Mouse (Mus musculus): ENCODE results near the gene Tmem189. TPM values are rescaled to one million over a fixed set of nuclear protein-coding genes. Genes with fewer than 3 reads are reported as not detected.

Gene Tmem189
- 35.5 and 37.5 TPM in 2 replicates for polyA plus RNA-seq (2014; fragmentation: Nextera tagmentation; extraction: Ambion mirVana)

GRCm38 (mm10) chr2:167689501-167690218 lies at the start of gene Tmem189:
Tmem189 (minus strand) TSS chr2:167689822.
- peak within 1 kb of the TSS; percentile 54 for H3K4me3 ChIP-seq (ENCODE audit: low read depth, low read length)
- H3K9me3 ChIP-seq (ENCODE audit: control insufficient read depth, low read length), result no peaks in the 10 kb centered on the region
- WGBS, result under 1% methylated on average over 95 of the region's 99 CpGs
- H3K4me1 ChIP-seq (ENCODE audit: control insufficient read depth, insufficient read depth, low read length), result peaks cover 9% of the 10 kb centered on the region; the same call in 1 of the 2 replicates
- peak within 1 kb of the TSS; percentile 58 for H3K9ac ChIP-seq (ENCODE audit: low read length)
- peak within 1 kb of the TSS; percentile 89 for H3K4me2 ChIP-seq (ENCODE audit: low read depth, severe bottlenecking)
- no peaks in the 10 kb centered on the region for H3K36me3 ChIP-seq (ENCODE audit: control insufficient read depth, insufficient read depth, low read length)
- no peak within 1 kb of the TSS for H3K27ac ChIP-seq (replicated peaks; ENCODE audit: low read depth, low read length)
- peaks cover 22% of the 10 kb centered on the region for H3K27me3 ChIP-seq (ENCODE audit: control insufficient read depth, insufficient read depth, low read length)
- DNase-seq (ENCODE audit: low spot score), result peak; percentile 77
- ATAC-seq (ENCODE audit: insufficient number of reproducible peaks, low FRiP score, low TSS enrichment, low read depth), result no peak

GRCm38 (mm10) chr2:167739030-167739429 lies 49.4 kb upstream of the Tmem189 start:
- 45% methylated on average over 6 of the region's 6 CpGs for WGBS
- Histone ChIP-seq H3K9me3 (ENCODE audit: control insufficient read depth, low read length) (no peaks in the 10 kb centered on the region), H3K4me1 (ENCODE audit: control insufficient read depth, insufficient read depth, low read length) (0 out of 2 replicates have a peak, but pooled peaks cover 2% of the 10 kb centered on the region), H3K27ac (replicated peaks; ENCODE audit: low read depth, low read length) (no peak overlapping the region), H3K4me3 (ENCODE audit: low read depth, low read length) (no peak overlapping the region), H3K36me3 (ENCODE audit: control insufficient read depth, insufficient read depth, low read length) (no peaks in the 10 kb centered on the region), H3K9ac (ENCODE audit: low read length) (no peak overlapping the region), H3K27me3 (ENCODE audit: control insufficient read depth, insufficient read depth, low read length) (no peaks in the 10 kb centered on the region), H3K4me2 (ENCODE audit: low read depth, severe bottlenecking) (no peak overlapping the region)
- ATAC-seq (ENCODE audit: insufficient number of reproducible peaks, low FRiP score, low TSS enrichment, low read depth) (no peak), DNase-seq (ENCODE audit: low spot score) (no peak)

GRCm38 (mm10) chr2:167734861-167735260 lies 45.2 kb upstream of the Tmem189 start:
- no peak for ATAC-seq (ENCODE audit: insufficient number of reproducible peaks, low FRiP score, low TSS enrichment, low read depth)
- 80% methylated on average over 10 of the region's 10 CpGs for WGBS
- Histone ChIP-seq H3K27me3 (ENCODE audit: control insufficient read depth, insufficient read depth, low read length) (no peaks in the 10 kb centered on the region), H3K27ac (replicated peaks; ENCODE audit: low read depth, low read length) (no peak overlapping the region), H3K9ac (ENCODE audit: low read length) (no peak overlapping the region), H3K36me3 (ENCODE audit: control insufficient read depth, insufficient read depth, low read length) (no peaks in the 10 kb centered on the region), H3K4me2 (ENCODE audit: low read depth, severe bottlenecking) (no peak overlapping the region), H3K4me3 (ENCODE audit: low read depth, low read length) (no peak overlapping the region), H3K9me3 (ENCODE audit: control insufficient read depth, low read length) (no peaks in the 10 kb centered on the region), H3K4me1 (ENCODE audit: control insufficient read depth, insufficient read depth, low read length) (0 out of 2 replicates have a peak, but pooled peaks cover 2% of the 10 kb centered on the region)
- DNase-seq (ENCODE audit: low spot score), result no peak

GRCm38 (mm10) chr2:167731149-167731548 lies 41.5 kb upstream of the Tmem189 start:
- Histone ChIP-seq H3K27me3 (ENCODE audit: control insufficient read depth, insufficient read depth, low read length) (no peaks in the 10 kb centered on the region), H3K9ac (ENCODE audit: low read length) (no peak overlapping the region), H3K4me1 (ENCODE audit: control insufficient read depth, insufficient read depth, low read length) (no peaks in the 10 kb centered on the region), H3K4me2 (ENCODE audit: low read depth, severe bottlenecking) (no peak overlapping the region), H3K36me3 (ENCODE audit: control insufficient read depth, insufficient read depth, low read length) (no peaks in the 10 kb centered on the region), H3K4me3 (ENCODE audit: low read depth, low read length) (no peak overlapping the region), H3K27ac (replicated peaks; ENCODE audit: low read depth, low read length) (no peak overlapping the region), H3K9me3 (ENCODE audit: control insufficient read depth, low read length) (no peaks in the 10 kb centered on the region)
- WGBS, result 50% methylated on average over 13 of the region's 13 CpGs
- DNase-seq (ENCODE audit: low spot score), result no peak
- no peak for ATAC-seq (ENCODE audit: insufficient number of reproducible peaks, low FRiP score, low TSS enrichment, low read depth)

GRCm38 (mm10) chr2:167730036-167730435 lies 40.4 kb upstream of the Tmem189 start:
- no peak for DNase-seq (ENCODE audit: low spot score)
- no peaks in the 10 kb centered on the region for H3K36me3 ChIP-seq (ENCODE audit: control insufficient read depth, insufficient read depth, low read length)
- no peak for ATAC-seq (ENCODE audit: insufficient number of reproducible peaks, low FRiP score, low TSS enrichment, low read depth)
- 73% methylated on average over 7 of the region's 7 CpGs for WGBS
- no peak overlapping the region for H3K9ac ChIP-seq (ENCODE audit: low read length)
- no peaks in the 10 kb centered on the region for H3K9me3 ChIP-seq (ENCODE audit: control insufficient read depth, low read length)
- H3K27me3 ChIP-seq (ENCODE audit: control insufficient read depth, insufficient read depth, low read length), result no peaks in the 10 kb centered on the region
- no peak overlapping the region for H3K4me2 ChIP-seq (ENCODE audit: low read depth, severe bottlenecking)
- no peak overlapping the region for H3K27ac ChIP-seq (replicated peaks; ENCODE audit: low read depth, low read length)
- no peaks in the 10 kb centered on the region for H3K4me1 ChIP-seq (ENCODE audit: control insufficient read depth, insufficient read depth, low read length)
- H3K4me3 ChIP-seq (ENCODE audit: low read depth, low read length), result no peak overlapping the region

- Histone ChIP-seq H3K4me1 (ENCODE audit: control insufficient read depth, insufficient read depth, low read length) (no peaks in the 10 kb centered on the region), H3K4me3 (ENCODE audit: low read depth, low read length) (no peak overlapping the region), H3K27me3 (ENCODE audit: control insufficient read depth, insufficient read depth, low read length) (no peaks in the 10 kb centered on the region), H3K9ac (ENCODE audit: low read length) (no peak overlapping the region), H3K4me2 (ENCODE audit: low read depth, severe bottlenecking) (no peak overlapping the region), H3K27ac (replicated peaks; ENCODE audit: low read depth, low read length) (no peak overlapping the region), H3K36me3 (ENCODE audit: control insufficient read depth, insufficient read depth, low read length) (no peaks in the 10 kb centered on the region), H3K9me3 (ENCODE audit: control insufficient read depth, low read length) (no peaks in the 10 kb centered on the region)
- ATAC-seq (ENCODE audit: insufficient number of reproducible peaks, low FRiP score, low TSS enrichment, low read depth) (no peak), DNase-seq (ENCODE audit: low spot score) (no peak)
- WGBS, result 70% methylated on average over 13 of the region's 13 CpGs
Measured at GRCm38 (mm10) chr2:167727161-167727560, 37.5 kb upstream of the Tmem189 start.

- DNase-seq (ENCODE audit: low spot score) (no peak), ATAC-seq (ENCODE audit: insufficient number of reproducible peaks, low FRiP score, low TSS enrichment, low read depth) (no peak)
- Histone ChIP-seq H3K4me1 (ENCODE audit: control insufficient read depth, insufficient read depth, low read length) (no peaks in the 10 kb centered on the region), H3K4me3 (ENCODE audit: low read depth, low read length) (no peak overlapping the region), H3K27me3 (ENCODE audit: control insufficient read depth, insufficient read depth, low read length) (no peaks in the 10 kb centered on the region), H3K9ac (ENCODE audit: low read length) (no peak overlapping the region), H3K9me3 (ENCODE audit: control insufficient read depth, low read length) (no peaks in the 10 kb centered on the region), H3K36me3 (ENCODE audit: control insufficient read depth, insufficient read depth, low read length) (no peaks in the 10 kb centered on the region), H3K4me2 (ENCODE audit: low read depth, severe bottlenecking) (no peak overlapping the region), H3K27ac (replicated peaks; ENCODE audit: low read depth, low read length) (no peak overlapping the region)
- 91% methylated on average over 10 of the region's 10 CpGs for WGBS
Measured at GRCm38 (mm10) chr2:167725879-167726278, 36.3 kb upstream of the Tmem189 start.

GRCm38 (mm10) chr2:167723589-167724206 lies 34.1 kb upstream of the Tmem189 start:
- DNase-seq (ENCODE audit: low spot score) (no peak), ATAC-seq (ENCODE audit: insufficient number of reproducible peaks, low FRiP score, low TSS enrichment, low read depth) (no peak)
- H3K27ac ChIP-seq (replicated peaks; ENCODE audit: low read depth, low read length), result no peak overlapping the region
- no peaks in the 10 kb centered on the region for H3K27me3 ChIP-seq (ENCODE audit: control insufficient read depth, insufficient read depth, low read length)
- H3K9ac ChIP-seq (ENCODE audit: low read length), result no peak overlapping the region
- no peak overlapping the region for H3K4me2 ChIP-seq (ENCODE audit: low read depth, severe bottlenecking)
- 84% methylated on average over 11 of the region's 11 CpGs for WGBS
- no peaks in the 10 kb centered on the region for H3K4me1 ChIP-seq (ENCODE audit: control insufficient read depth, insufficient read depth, low read length)
- no peaks in the 10 kb centered on the region for H3K36me3 ChIP-seq (ENCODE audit: control insufficient read depth, insufficient read depth, low read length)
- H3K4me3 ChIP-seq (ENCODE audit: low read depth, low read length), result no peak overlapping the region
- H3K9me3 ChIP-seq (ENCODE audit: control insufficient read depth, low read length), result no peaks in the 10 kb centered on the region
